Mouse (Mus musculus): ENCODE data around the gene Itga10. TPM values are rescaled to one million over a fixed set of nuclear protein-coding genes. Genes with fewer than 3 reads are reported as not detected.
A peak's percentile ranks its signal among the peaks of the same experiment; 100 is the strongest.

Itga10 gene
- total RNA-seq, 2 experiments from 2014 or later: 0.61 to 0.62 TPM

DNA sequence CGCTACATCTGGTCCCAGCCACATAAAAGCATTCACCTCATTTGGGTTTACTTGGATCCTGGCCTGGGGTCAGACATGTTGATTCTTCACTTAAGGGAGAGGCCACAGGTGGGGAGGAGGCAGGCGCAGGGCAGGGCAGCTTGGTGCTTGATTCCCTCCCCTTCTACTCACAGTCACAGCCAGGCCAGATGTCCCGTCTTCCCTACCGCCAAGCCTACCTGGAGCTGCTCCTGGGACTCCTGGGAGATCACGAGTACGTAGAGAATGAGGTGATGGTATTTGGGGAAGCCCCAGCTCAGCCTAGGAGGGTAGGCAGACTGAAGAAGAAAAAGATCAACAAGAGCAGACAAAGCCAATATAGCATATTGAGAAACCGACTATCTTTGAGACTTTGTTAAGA is 61.6 kb downstream of the Itga10 start:
- no peak for DNase-seq
- intact Hi-C loops (cut with DNase I): loop anchor here (5.0 kb wide), 2 partner anchors 40 to 60 kb away; partner anchors contain the start of gene Itga10

- peak; percentile 89 to 92 for DNase-seq
- intact Hi-C loops (cut with DNase I): loop anchor here (2.0 to 5.0 kb wide), 3 partner anchors 41 to 161 kb away; partner anchors contain the start of gene Itga10
Measured at GRCm38 (mm10) chr3:96707903-96708683, 62.7 kb downstream of the Itga10 start, which contains the start of gene Nudt17. TSS of gene Nudt17 (minus strand) at chr3:96708562.

DNA sequence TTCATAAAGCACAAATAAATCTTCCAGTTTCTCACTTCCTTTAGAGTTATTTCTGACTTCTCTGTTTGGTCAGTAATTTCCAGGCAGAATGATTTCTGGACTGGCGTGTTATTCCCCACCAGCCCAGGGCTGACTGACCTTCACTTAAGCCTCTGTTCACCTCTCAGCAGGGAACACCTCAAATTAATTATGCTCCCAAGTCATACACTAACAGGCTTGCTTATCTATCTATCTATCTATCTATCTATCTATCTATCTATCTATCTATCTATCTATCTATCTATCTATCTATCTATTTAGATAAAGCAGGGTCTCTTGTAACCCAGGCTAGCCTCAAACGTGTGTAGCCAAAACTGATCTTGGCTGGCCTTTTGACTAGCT is 63.3 kb downstream of the Itga10 start:
- intact Hi-C loops (cut with DNase I): loop anchor here (2.0 to 5.0 kb wide), 3 partner anchors 41 to 162 kb away; partner anchors contain the start of gene Itga10
- no peak for DNase-seq

Other genes with a start within 250 kb of the Itga10 start
- gene BC107364, start 193.3 kb upstream of the Itga10 start, total RNA-seq (2021): not detected
- gene Hfe2, start 120.4 kb upstream of the Itga10 start, total RNA-seq (2021): 100 to 1,000 TPM; 261 to 293 TPM
- 1,000 to 10,000 TPM in 1 of 2 experiments, 100 to 1,000 TPM in 1; 646 to 1,158 TPM for gene Txnip, start 87.6 kb upstream of the Itga10 start, total RNA-seq (2021)
- 1 to 10 TPM in 1 of 2 experiments, under 1 TPM in 1; 0.89 to 2.8 TPM for gene Gm16253, start 68.6 kb upstream of the Itga10 start, total RNA-seq (2021)
- gene Polr3gl, start 51.4 kb upstream of the Itga10 start, total RNA-seq (2021): 10 to 100 TPM; 30.3 to 33.0 TPM
- gene Ankrd34a, start 48.9 kb upstream of the Itga10 start, total RNA-seq (2021): 1 to 10 TPM; 1.3 to 2.2 TPM
- gene Lix1l, start 44.4 kb upstream of the Itga10 start, total RNA-seq (2021): 10 to 100 TPM; 27.6 to 32.1 TPM
- gene Rbm8a, start 15.7 kb upstream of the Itga10 start, total RNA-seq (2021): 10 to 100 TPM; 30.9 to 40.9 TPM
- gene Pex11b, start 10.2 kb upstream of the Itga10 start, total RNA-seq (2021): 10 to 100 TPM; 33.5 to 36.8 TPM
- gene Gm42957, start 10.1 kb upstream of the Itga10 start, total RNA-seq (2021): not detected
- 1 to 10 TPM in 1 of 2 experiments, under 1 TPM in 1; 0.78 to 1.7 TPM for gene Ankrd35, start 24.5 kb downstream of the Itga10 start, total RNA-seq (2021)
- gene Pias3, start 50.8 kb downstream of the Itga10 start, total RNA-seq (2021): 10 to 100 TPM; 16.5 to 17.1 TPM
- gene Nudt17, start 63.0 kb downstream of the Itga10 start, total RNA-seq (2021): 1 to 10 TPM; 3.0 to 3.4 TPM
- 10 to 100 TPM; 24.4 to 26.4 TPM for gene Polr3c, start 82.0 kb downstream of the Itga10 start, total RNA-seq (2021)
- 10 to 100 TPM; 19.8 to 27.3 TPM for gene Rnf115, start 82.1 kb downstream of the Itga10 start, total RNA-seq (2021)
- not detected for gene Pdzk1, start 183.7 kb downstream of the Itga10 start, total RNA-seq (2021)
- not detected for gene Cd160, start 183.8 kb downstream of the Itga10 start, total RNA-seq (2021)

Data from heart, postnatal 36 days (tissue).